In genomic region chr14:73143710-73144420, GRCm38 (mm10) we compare ENCODE assay signal across 8 mouse cellular contexts. TPM values are rescaled to one million over a fixed set of nuclear protein-coding genes. Genes with fewer than 3 reads are reported as not detected.
A peak's percentile ranks its signal among the peaks of the same experiment; 100 is the strongest.
DNase-seq lines count a peak whose midpoint lies in the region; ATAC-seq lines count a peak whose summit lies in the region.

No protein-coding gene starts in this region.

- H3K9me3 ChIP-seq in kidney, embryonic 14.5 days (ENCODE audit: control insufficient read depth, low read length): no peaks in the 10 kb centered on the region; the same call in 1 of the 2 replicates
- H3K9me3 ChIP-seq in hindbrain, embryonic 15.5 days: no peaks in the 10 kb centered on the region
- 0 out of 2 replicates have a peak, but pooled peaks cover 5% of the 10 kb centered on the region for H3K9me3 ChIP-seq in midbrain, embryonic 13.5 days

- peak overlapping the region; percentile 69 for H3K4me3 ChIP-seq in kidney, embryonic 14.5 days (ENCODE audit: low read length)
- peak overlapping the region; percentile 82 for H3K4me3 ChIP-seq in brown adipose tissue, adult 24 weeks (ENCODE audit: insufficient read depth, low read depth, low read length)
- H3K4me3 ChIP-seq in hindbrain, embryonic 15.5 days: peak overlapping the region; percentile 62
- peak overlapping the region; percentile 76 for H3K4me3 ChIP-seq in midbrain, embryonic 13.5 days (replicated peaks)

- 33% methylated on average over 25 of the region's 25 CpGs for WGBS in kidney, embryonic 14.5 days
- 38% methylated on average over 25 of the region's 25 CpGs for WGBS in hindbrain, embryonic 15.5 days
- WGBS in midbrain, embryonic 13.5 days: 35% methylated on average over 25 of the region's 25 CpGs

- peaks cover 2% of the 10 kb centered on the region; the same call in 1 of the 2 replicates for H3K36me3 ChIP-seq in kidney, embryonic 14.5 days (ENCODE audit: control insufficient read depth, insufficient read depth, low read length)
- no peaks in the 10 kb centered on the region for H3K36me3 ChIP-seq in hindbrain, embryonic 15.5 days
- peaks cover 6% of the 10 kb centered on the region; the same call in 1 of the 2 replicates for H3K36me3 ChIP-seq in midbrain, embryonic 13.5 days

- no peak for DNase-seq in kidney, postnatal 25 days
- no peak for DNase-seq in urinary bladder, postnatal 36 days (ENCODE audit: low spot score in 2 of 2)
- no peak for DNase-seq in thymus, postnatal 14 days
- no peak for DNase-seq in layer of hippocampus, postnatal 14 days (ENCODE audit: low spot score in 2 of 2)

- ATAC-seq in kidney, embryonic 14.5 days (ENCODE audit: low FRiP score, low TSS enrichment): peak; percentile 9
- peak; percentile 36; the same call in 1 of the 2 replicates for ATAC-seq in hindbrain, embryonic 15.5 days (ENCODE audit: low FRiP score, low read depth)
- ATAC-seq in midbrain, embryonic 13.5 days: peak; percentile 16; the same call in 1 of the 2 replicates

- H3K9ac ChIP-seq in kidney, embryonic 14.5 days (ENCODE audit: low read depth, low read length): peak overlapping the region; percentile 94
- peak overlapping the region; percentile 88 for H3K9ac ChIP-seq in hindbrain, embryonic 15.5 days
- H3K9ac ChIP-seq in midbrain, embryonic 13.5 days (replicated peaks): peak overlapping the region; percentile 97

- 0 out of 2 replicates have a peak, but pooled peaks cover 5% of the 10 kb centered on the region for H3K4me1 ChIP-seq in kidney, embryonic 14.5 days (ENCODE audit: control insufficient read depth, insufficient read depth, low read length)
- H3K4me1 ChIP-seq in brown adipose tissue, adult 24 weeks (ENCODE audit: control insufficient read depth, insufficient read depth, insufficient read length, low read length): peaks cover 4% of the 10 kb centered on the region; the same call in 1 of the 2 replicates
- peaks cover 24% of the 10 kb centered on the region for H3K4me1 ChIP-seq in hindbrain, embryonic 15.5 days (replicated peaks)
- H3K4me1 ChIP-seq in midbrain, embryonic 13.5 days (replicated peaks): peaks cover 32% of the 10 kb centered on the region

- H3K4me2 ChIP-seq in kidney, embryonic 14.5 days (replicated peaks; ENCODE audit: low read depth, low read length): peak overlapping the region; percentile 62
- H3K4me2 ChIP-seq in hindbrain, embryonic 15.5 days: peak overlapping the region; percentile 70
- peak overlapping the region; percentile 81 for H3K4me2 ChIP-seq in midbrain, embryonic 13.5 days (replicated peaks)

- H3K27ac ChIP-seq in kidney, embryonic 14.5 days (ENCODE audit: low read depth, low read length): peak overlapping the region; percentile 100
- H3K27ac ChIP-seq in brown adipose tissue, adult 24 weeks (replicated peaks; ENCODE audit: low read depth, low read length): peak overlapping the region; percentile 94
- H3K27ac ChIP-seq in hindbrain, embryonic 15.5 days (replicated peaks): peak overlapping the region; percentile 94
- H3K27ac ChIP-seq in midbrain, embryonic 13.5 days: peak overlapping the region; percentile 99

- no peaks in the 10 kb centered on the region for H3K27me3 ChIP-seq in kidney, embryonic 14.5 days (ENCODE audit: control insufficient read depth, insufficient read depth, low read length)
- H3K27me3 ChIP-seq in hindbrain, embryonic 15.5 days: no peaks in the 10 kb centered on the region
- no peaks in the 10 kb centered on the region for H3K27me3 ChIP-seq in midbrain, embryonic 13.5 days

RNA-seq across cellular contexts. Expression of gene Rcbtb2, which starts 21.0 kb away (rescaled TPM):
- 116 and 136 TPM in 2 replicates for polyA plus RNA-seq in kidney, embryonic 14.5 days (2014; fragmentation: Nextera tagmentation; extraction: Ambion mirVana)
- polyA plus RNA-seq in brown adipose tissue, adult 24 weeks (2012; ENCODE audit: insufficient read depth, insufficient read length, missing spikeins): 138 and 227 TPM in 2 replicates
- 64.4 and 66.8 TPM in 2 replicates for polyA plus RNA-seq in hindbrain, embryonic 15.5 days (2015; fragmentation: Nextera tagmentation; extraction: Ambion mirVana)
- polyA plus RNA-seq in midbrain, embryonic 13.5 days (2015; fragmentation: Nextera tagmentation; extraction: Ambion mirVana): 103 and 104 TPM in 2 replicates
- total RNA-seq in layer of hippocampus, postnatal 14 days (2021): 10 to 100 TPM; 29.2 to 32.2 TPM
